Mouse (Mus musculus): ENCODE data around the gene Fmnl2.

Gene Fmnl2

DNA sequence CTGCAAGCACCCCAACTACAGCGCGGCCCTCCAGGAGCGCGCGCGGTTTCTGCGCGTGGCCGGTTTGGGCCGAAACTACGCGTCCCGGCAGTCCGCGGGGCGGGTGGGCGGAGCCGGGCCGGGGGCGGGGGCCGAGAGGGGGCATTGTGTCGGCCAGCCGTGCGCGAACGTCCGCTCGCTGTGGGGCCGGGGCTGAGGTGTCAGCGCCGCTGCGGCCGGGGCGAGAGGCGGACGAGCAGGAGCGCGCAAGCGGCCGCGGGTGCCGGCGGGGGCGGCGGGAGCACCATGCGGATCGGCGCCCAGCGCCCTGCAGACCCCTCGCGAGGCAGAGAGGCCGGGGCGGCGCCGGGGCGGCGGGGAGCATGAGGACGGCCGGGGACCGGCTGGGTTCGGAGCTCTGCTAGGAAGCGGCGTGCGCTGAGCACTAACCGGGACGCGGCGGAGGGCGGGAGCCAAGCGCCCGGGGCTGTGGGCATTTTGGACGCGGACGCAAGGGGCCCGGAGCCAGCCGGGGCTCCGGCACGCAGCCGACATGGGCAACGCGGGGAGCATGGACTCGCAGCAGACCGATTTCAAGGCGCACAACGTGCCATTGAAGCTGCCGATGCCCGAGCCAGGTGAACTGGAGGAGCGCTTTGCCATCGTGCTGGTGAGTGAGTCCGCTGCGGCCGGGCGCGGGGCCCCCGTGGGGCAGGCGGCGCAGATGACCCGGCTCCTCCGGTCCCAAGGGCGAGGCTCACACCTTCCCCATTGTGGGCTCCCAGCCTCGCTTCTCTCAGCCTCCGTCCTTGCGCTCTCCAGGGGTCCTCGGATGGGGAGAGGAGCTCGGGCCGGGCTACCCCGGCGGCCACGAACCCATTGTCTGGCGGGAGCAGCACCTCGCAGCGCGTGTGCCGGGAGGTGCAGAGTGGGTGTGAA, at the start of gene Fmnl2:
Fmnl2 (plus strand) TSS at position 250 of the 918 bp plus-strand sequence.
- in situ Hi-C loops (cut with MboI; ENCODE audit: low sequenced_read_pairs): no loop called here

DNA sequence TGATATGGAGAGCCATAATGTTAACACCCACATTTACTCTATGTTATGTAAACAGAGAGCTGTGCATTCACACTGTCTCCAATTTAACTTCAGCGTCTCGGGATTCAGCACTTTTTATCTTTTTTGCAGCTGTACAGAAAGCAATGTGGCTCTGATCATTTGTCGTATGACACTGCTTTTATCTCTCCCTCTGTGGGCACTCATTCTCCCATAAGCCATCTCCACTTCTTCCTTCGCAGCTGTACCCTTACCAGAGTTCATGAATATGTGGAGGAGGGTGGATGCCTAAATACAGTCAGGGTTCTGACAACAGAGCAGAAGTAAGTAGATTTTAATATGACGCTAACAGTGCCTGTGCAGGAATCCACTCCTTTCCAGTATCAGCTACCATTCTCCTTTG, 47.7 kb upstream of the Fmnl2 start:
- in situ Hi-C loops (cut with MboI; ENCODE audit: low sequenced_read_pairs): no loop called here

DNA sequence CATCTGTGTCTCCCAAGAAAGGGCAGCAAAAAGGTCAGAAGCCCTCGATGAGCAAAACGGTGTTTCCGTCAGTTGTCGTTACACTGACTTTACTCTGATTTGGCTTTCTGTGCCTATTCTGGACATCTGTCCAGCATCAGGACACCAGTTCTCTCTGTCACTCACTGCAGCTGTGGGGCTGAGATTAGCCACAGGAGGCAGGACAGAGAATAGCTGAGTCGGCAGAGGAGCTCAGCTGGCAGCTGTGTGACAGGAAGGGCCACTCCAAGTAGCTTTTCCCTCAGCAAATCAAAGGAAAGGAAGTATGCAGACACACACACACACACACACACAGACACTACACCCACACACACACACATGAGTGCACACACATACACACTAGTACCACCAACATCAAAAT, 46.0 kb upstream of the Fmnl2 start:
- in situ Hi-C loops (cut with MboI; ENCODE audit: low sequenced_read_pairs): no loop called here

DNA sequence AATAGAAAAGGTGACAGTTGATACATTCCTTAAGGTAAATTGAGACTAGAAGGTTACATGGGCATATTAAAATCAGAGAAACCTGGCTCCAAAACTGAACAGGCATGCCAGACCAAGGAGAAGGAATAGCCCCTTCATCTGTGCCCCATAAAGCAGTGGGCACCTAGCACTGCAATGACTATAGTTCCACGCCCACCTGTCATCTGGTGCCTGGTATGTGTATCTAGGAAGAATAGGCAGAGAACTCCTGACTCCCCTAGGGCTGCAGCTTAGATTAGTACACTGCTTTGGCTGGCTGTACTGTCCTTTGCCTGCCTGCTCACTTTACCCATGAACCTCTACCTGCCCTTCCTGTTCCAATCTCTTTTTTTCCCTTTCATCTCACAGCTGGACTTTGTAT, 40.3 kb upstream of the Fmnl2 start:
- in situ Hi-C loops (cut with MboI; ENCODE audit: low sequenced_read_pairs): no loop called here

DNA sequence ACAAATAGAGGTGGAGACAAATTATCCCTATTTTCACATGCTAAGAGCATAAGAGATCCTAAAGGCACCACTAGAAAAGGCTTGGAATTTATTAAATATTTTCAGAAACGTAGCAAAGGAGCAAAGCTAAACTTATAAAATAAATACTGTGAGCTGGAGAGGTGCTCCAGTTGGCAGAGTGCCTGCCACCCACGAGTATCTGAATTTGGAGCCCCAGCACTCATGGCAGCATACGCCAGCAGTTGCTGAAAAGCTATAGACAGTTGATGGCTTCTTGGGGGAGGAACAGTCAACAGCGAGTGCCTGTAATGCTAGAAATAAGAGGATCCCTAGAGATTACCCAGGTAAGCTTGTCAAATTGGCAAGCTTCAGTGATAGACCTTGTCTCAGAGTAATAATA, 38.7 kb upstream of the Fmnl2 start:
- in situ Hi-C loops (cut with MboI; ENCODE audit: low sequenced_read_pairs): no loop called here

DNA sequence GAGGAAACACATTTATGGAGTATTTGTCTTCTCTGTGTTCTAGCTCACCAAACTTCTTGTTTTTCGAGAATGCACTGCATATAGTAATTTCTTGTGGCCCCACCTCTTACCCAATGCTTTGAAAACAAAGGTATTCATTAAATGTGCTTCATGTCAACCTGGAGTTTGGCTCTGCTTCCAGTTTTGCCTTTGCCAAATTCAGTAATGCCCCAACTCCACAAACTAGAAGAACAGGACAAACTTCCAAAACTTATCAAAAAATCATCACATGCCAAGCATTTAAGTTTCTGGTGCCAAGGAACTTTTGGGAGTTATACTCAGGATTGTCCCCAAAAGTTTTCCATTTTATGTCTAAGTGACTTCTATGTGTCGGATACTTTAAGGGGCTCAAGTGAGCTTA, 35.4 kb upstream of the Fmnl2 start:
- in situ Hi-C loops (cut with MboI; ENCODE audit: low sequenced_read_pairs): no loop called here

DNA sequence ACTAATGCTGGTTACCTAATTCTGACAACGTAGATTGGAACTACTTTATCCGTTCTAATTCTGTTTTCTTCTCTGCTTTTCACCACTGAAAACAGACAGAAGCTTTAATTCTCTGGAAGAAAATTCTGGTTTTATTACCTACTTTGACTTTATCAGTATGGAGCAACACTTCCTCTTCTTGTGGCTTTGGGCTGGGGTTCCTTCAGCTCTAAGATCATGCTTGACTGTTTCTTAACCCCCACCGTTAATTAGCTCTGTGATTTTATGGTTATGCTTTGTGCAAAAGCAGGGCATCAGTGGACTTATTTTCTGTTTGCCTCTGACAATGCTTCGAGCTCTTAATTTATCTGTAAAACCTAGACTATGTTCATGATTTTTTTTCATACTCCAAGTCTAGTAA, 29.6 kb upstream of the Fmnl2 start:
- in situ Hi-C loops (cut with MboI; ENCODE audit: low sequenced_read_pairs): no loop called here

DNA sequence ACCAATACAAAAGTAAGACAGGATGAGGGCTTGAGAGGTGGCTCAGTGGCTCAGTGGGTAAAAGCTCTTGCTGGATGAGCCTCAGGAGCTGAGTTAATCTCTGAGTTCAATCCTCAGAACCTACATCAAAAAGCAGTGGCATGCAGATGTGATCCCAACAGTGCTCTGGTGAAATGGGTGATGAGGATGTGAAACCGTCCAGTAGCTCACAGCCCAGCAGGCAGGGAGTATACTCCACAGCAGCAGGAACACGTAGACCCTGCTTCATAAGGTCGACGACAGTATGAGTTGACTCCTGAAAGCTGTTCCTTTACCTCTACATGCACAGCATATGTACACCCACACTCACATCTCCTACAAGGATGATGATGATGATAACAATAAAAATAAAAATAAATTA, 27.1 kb upstream of the Fmnl2 start:
- in situ Hi-C loops (cut with MboI; ENCODE audit: low sequenced_read_pairs): no loop called here

DNA sequence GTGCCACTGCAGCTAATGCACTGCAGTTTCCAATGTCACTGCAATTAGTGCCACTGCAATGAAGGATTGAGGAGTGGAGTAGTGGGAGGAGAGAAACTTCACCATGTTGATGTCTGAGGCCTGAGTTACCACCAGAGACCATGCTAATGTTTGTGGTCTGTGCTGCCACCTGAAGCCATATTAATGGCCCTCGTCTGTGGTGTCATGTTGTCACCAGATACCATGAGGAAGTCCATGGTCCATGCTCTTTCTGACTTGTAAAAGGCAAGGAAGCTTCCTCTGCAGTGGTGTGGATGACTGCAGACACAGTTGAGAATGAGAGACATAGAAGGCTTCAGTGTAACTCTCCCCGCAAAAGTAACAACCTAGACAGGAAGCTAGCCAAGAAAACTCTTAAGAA, 26.1 kb upstream of the Fmnl2 start:
- in situ Hi-C loops (cut with MboI; ENCODE audit: low sequenced_read_pairs): no loop called here

DNA sequence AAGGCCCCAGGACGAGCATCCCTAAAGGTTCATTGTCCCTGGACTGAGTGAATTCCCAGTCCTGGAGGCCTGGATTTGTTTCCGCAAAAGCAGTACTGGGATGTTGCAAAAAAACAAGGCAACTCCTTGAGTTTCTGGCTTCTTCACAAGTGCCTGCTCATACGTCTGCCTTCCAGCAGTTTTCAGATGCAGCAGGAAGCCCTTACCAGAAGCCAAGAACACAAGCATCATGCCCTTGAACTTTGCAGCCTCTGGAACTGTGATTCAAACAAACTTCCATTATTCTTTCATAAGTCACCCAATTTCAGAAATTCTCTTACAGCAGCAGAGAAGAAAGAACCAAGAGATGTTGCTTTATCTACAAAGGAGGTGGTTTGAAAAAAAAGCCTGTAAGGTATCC, 21.9 kb upstream of the Fmnl2 start:
- in situ Hi-C loops (cut with MboI; ENCODE audit: low sequenced_read_pairs): no loop called here

DNA sequence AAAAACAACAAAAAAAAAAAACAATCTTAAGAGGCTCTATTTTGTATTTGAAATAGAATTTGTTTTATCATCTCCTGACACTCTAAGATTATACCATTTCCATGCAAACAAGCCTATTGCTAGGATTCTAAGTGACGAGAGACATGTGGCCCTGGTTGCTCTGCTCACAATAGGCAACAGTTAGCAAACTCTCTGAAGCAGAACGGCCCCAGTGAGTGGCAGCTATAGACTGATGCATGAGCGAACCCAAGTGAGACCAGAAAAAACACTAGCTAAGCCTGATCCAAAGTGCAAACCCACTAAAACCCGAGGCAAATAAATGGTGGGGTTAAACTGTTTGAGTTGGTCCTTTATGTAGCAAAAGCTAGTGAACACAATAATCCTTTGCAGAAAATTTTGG, 18.6 kb upstream of the Fmnl2 start:
- in situ Hi-C loops (cut with MboI; ENCODE audit: low sequenced_read_pairs): no loop called here

DNA sequence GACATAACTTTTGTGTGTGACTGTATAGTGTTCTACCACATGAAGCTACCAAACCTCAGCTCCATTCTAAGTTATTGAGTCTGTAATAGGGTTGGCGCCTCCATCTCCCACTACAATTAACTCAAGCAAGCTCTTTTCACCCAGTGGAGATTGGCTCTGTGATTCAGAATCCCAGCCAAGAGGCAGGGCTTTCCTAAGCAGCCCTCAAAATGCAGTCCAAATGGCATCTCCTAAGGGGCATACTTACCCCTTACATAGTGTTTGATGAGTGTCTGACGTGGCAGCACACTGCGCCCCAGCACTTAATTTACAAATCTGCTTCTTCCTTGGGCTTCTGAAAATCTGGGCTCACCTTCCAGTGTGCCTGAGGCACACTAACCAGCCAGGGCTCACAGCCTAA, 17.8 kb upstream of the Fmnl2 start:
- in situ Hi-C loops (cut with MboI; ENCODE audit: low sequenced_read_pairs): loop anchor here (10.0 kb wide), 1 partner anchor 75 kb away; no protein-coding TSS in a partner anchor

DNA sequence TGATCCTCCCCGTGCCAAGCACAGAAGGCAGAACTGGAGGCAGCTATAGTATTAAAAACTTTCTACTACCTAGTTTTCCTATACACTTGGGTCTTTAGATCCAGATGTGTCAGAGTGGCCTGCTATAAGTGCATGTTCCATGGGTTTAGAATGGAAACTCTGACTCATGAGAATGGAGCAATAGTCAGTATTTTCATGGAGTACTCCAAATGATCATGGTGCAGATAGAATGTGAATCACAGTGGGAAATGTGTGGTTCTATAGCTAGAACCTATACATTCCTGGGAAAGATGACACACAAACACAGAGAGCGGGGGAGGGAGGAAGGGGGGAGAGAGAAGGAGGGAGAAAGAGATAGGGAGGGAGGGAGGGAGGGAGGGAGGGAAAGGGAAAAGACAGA, 13.8 kb upstream of the Fmnl2 start:
- in situ Hi-C loops (cut with MboI; ENCODE audit: low sequenced_read_pairs): loop anchor here (10.0 kb wide), 1 partner anchor 79 kb away; no protein-coding TSS in a partner anchor

DNA sequence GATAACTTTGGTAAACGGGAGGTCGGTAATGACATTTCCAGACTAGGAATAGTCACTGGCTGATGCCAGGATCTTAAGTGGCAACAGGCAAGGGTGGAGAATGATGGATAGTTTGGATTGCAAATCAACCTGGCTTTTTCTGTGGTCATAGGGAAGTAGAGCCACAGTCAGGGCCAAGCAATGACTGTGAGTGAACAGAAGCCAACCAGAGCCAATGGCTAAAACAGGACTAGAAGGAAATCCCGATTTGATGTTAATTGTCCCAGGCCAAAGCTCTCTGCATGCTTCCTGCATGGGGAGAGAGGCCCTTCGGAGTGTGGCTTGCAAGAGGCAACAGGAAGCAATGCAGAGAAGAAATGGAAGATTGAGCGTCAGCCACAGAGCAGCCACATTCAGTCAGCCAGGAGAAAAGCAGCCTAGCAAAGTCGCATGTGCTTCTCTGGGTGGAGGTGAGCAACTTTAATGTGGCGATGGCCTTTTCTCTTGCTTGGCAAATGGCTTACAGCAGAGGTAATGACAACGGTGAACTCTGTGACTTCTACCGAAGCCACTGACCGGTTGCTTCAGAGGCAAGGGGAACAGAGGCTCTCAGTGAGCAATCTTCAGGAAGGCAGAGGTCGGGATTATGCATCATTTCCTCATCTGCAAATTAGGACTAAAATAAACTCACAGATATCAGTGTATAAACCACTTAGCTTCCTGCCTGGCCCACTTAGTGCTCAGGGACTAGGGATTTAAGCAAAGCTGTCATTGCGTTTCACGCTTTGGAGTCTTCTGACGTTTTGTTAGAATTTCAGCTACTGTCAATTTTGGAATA, 12.5 kb upstream of the Fmnl2 start:
- in situ Hi-C loops (cut with MboI; ENCODE audit: low sequenced_read_pairs): loop anchor here (10.0 kb wide), 1 partner anchor 80 kb away; no protein-coding TSS in a partner anchor

DNA sequence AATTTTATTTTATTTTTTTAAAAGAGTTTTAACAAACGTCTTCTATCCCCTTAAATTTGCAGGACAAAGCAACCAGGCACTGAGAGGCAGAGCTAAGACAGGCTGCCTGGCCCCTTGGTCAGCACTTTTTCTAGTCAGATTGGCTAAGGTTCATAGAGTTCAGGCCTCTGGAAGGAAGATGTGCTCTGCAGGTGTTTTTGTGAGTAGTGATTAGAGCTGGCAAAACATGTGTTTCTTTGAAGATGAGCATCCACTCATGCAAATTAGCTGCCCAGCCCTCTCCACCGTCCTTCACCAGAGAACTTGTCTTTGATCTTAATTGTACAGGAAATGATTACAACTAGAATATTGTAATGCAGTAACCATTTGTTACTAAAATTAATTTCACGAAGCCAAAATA, 11.2 kb upstream of the Fmnl2 start:
- in situ Hi-C loops (cut with MboI; ENCODE audit: low sequenced_read_pairs): loop anchor here (10.0 kb wide), 1 partner anchor 82 kb away; no protein-coding TSS in a partner anchor

DNA sequence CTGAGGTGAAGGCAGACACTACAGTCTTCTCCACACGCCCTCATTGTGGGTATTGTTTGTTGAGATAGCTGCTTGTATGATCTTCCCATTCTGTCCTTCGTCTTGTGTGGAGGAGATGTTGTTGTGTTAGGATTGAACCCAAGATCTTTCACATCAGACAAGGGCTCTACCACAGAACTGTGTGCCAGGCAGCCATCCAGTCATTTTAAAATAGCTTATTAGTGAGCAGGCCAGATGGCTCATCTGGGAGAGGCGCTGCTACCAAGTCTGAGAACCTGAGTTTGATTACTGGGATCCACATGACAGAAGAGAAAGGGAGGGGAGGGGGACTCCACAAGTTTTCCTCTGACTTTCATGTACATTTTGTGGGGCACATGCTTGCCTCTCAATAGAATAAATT, 8.6 kb upstream of the Fmnl2 start:
- in situ Hi-C loops (cut with MboI; ENCODE audit: low sequenced_read_pairs): loop anchor here (10.0 kb wide), 1 partner anchor 84 kb away; no protein-coding TSS in a partner anchor

DNA sequence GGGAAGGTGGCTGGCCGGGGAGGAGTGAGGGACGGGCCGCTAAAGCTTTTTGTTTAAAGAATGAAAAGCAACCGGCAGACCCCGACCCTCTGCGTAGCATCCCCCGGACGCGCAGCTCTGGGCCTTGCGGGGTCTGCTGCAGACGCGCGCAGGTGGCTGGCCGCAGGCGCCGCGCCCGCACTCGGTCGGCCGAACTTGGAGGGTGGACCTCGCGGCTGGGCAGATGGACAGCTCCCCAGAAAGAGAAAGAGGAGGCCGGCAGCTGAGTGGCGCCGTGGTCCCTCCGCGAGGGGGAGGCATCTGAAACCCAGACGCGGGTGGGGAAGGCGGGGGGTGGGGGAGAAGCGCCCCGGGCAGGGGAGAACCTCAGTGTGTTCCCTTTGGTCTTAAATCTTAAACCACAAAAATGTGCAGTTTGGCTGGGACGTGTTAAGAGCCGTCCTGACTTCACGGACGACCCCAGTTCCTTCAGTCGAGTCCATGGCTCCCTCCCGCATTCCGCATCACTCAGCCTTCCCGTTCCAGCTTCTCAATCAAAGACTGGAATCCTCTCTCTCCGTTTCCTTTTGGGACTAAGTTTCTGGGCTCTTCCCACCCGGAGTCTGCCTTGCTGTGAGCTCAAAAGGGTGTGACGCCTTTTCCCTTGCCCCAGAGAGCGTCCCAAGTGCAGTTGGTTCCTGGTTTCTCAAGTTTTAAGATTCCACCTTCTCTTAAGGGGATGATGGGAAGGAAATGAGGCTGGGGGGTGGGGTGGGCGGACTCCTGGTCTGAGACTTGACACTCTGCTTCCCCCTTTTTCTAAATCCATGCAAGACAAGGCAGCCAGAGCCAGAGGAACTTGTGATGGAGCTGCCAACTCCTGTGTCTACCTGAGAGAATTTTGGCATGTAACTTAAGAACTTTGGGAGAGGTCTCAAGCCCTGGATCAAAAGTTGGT, 1.1 kb downstream of the Fmnl2 start:
- in situ Hi-C loops (cut with MboI; ENCODE audit: low sequenced_read_pairs): no loop called here

DNA sequence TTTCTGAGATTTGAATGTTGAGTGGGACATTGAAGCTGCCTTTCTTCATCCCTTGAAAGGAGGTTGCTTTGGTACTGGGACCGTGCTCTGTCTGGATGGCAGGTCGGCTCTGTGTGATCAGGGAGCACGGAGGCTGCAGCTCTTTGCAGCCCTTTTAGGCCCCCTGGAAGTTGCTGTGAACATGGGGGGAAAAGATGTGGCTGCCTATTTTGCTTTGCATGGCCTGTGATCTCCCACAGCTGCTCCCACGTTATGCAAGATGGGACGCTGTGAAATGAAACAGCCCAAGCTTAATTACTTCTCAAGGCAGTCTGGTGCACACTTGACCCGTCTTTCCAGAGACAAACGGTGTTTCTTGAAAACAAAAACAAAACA, 1.8 kb downstream of the Fmnl2 start:
- in situ Hi-C loops (cut with MboI; ENCODE audit: low sequenced_read_pairs): no loop called here

DNA sequence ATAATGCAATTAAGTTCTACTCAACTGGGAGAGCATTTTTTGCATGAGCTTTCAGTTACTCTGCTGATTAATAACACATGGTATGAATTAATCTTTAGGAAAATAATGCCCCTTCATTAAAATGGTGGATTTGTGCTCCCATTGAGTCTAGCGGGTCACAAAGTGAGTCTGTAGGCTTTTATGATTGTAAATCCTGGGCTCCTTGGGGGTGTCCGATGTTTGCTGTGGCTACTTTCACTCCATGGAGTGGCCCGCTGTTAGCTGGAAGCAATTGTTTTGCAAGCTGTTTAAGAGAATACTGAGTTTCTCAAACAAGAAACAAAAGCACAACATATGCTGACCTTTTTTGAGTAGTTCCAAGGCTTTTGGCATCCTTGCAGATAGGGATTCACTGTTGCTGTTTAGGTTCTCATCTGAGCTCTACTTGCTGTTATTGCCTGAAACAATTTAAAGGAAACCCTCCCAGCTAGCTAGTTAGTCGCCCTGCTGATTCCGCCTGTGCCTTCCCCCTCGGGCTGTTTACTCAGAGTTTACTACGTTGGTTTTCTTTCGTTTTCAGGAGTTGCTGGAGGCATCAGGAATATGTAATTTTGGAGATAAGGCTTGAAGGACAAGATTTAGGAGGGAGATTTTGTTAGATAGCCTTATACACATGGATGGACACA, 2.6 kb downstream of the Fmnl2 start:
- in situ Hi-C loops (cut with MboI; ENCODE audit: low sequenced_read_pairs): no loop called here

Measured in CH12F3 (cell line).